Mouse (Mus musculus) activated CD4-positive, CD25-positive, alpha-beta regulatory T cell, adult 4 months (primary cell): ENCODE results near the gene Gtf3c6. TPM values are rescaled to one million over a fixed set of nuclear protein-coding genes. Genes with fewer than 3 reads are reported as not detected.
A peak's percentile ranks its signal among the peaks of the same experiment; 100 is the strongest.

ENCODE experiments used
- ATAC-seq: one replicate; pipeline ENCODE4 v1.8.0; 2017
- polyA plus RNA-seq, 2 experiments: library from polyadenylated mRNA; unstranded; fragments of 100-300 nt; shearing (Covaris generic); gene quantifications; one replicate each; pipeline ENCODE4 v1.2.1; 2017

The Gtf3c6 gene
- polyA plus RNA-seq: 100 to 1,000 TPM; 114 to 120 TPM

DNA sequence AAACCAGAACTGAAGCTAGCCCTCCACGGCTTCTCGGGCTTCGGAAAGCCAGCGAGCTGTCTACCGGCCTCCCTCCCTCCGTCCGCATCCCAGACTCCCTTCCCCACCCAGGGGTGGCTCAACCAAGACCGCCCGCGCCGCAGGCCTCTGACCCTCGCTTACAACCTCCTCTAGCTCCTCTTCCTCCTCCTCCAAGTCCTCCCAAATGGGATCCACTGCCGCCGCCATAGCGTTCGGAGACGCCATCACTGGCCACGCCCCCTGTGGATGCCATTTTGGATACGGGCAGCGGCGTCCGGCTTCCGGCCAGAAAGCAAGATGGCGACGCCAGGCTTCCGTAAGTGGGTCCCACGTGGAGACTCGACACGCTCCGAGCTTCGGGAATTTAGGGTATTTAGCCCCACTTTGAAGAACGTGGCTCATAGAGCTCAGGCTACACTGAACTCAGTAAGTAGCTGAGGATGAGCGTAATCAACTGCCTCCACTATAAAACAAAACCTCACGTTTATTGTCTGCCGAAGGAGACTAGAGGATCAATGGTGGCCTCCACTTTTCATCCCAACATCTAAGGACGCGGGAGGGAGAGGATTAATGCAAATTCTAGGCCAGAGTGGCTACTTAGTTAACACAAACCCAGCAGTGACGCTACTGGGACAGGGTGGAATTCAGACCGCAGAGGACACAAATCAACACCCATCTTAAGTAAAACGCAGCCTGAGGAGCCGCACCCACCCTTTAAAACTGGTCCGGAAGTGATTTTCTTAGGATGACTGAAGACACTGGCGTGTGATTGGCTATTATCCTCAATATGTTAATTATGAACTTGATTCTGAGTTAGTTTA lies at the start of gene Gtf3c6:
Gene Gtf3c6, minus strand, starts transcription at position 695 of the 842 bp plus-strand sequence.
- ATAC-seq: peak; percentile 79

DNA sequence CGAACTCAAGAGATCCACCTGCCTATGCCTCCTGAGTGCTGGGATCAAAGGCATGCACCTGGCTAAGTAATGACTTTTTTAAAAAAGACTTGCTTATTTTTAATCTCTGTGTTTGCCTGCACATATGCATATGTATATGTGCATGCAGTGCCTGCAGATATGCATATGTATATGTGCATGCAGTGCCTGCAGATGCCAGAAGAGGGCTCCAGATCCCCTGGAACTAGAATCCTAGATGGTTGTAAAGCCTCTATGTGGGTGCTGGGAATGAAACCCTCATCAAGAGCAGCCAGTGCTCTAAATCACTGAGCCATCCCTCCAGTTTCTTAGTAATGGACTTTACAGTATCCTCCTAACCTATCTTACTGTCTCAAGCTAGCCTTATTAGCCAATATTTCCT lies 48.1 kb upstream of the Gtf3c6 start:
- no peak for ATAC-seq

DNA sequence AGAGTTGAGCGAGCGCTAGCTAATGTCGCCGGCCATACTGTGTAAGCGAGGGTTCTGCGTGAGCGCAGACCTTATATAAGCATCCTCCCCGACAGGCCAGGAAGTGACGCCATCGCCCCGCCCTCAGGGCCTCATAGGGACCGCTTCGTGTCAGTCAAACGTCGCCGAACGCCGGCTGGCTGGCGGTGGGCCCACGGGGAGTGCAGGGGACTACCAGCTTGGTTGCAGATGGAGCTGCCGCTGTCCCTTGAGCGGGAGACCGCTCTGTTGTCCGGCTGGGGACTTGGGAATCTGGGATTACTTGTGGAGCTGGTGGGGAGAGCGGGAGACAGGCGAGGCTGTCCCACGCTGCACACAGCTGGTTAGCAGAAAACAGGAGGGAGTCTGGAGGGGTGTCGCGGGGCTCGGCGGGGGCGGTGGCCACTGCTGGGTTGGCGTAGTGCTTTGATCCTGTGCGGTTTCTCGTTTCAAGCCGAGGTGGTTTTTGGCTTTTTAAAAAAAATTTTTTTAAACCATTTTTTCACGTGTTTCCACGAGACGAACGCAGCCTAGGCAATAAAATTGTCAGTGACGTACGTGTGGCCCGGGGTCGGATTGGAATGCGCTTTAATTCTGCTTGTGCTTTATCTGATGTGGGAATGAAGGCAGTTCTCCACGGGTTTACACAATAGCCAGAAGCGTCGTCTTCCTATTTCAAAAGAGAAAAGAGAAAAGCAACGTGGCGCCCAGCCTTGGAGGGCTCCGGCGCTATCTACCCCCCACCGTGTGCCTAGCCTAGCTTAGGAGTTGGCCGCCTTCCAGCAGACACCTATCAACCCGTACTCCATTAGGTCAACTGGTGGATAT lies 44.5 kb upstream of the Gtf3c6 start, which contains the start of gene Amd1:
Gene Amd1, minus strand, starts transcription at position 47 of the 846 bp plus-strand sequence.
- ATAC-seq: peak; percentile 93

- peak; percentile 14 for ATAC-seq
These were observed 43.5 kb upstream of the Gtf3c6 start for GRCm38 (mm10) chr10:40301181-40302075.

DNA sequence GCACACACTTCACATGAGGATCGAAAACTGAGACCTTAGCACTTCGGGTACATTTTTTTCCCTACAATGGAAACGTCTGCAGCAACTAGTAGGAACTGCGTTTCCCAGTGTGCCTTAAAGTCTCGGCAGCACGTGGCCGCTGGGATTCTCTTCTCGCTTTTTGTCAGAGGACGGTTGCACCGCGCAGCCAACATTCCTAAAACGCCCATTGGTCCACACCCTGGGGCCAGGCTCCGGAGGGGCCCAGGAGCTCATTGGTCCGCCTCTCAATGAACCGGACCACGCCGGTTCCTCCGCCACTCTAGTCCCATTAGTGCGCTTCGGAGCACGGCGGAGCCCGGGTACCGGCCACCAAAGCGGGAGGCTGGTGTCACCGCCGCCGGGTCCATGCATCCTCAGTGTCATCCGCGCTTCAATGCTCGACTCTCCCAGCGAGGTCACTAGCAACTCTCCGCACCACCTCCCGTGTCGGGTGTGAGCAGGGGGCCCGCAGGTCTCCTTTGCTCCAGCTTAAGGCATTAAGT lies 42.8 kb upstream of the Gtf3c6 start:
- peak; percentile 11 for ATAC-seq

GRCm38 (mm10) chr10:40292640-40293039 lies 34.7 kb upstream of the Gtf3c6 start:
- ATAC-seq: no peak

DNA sequence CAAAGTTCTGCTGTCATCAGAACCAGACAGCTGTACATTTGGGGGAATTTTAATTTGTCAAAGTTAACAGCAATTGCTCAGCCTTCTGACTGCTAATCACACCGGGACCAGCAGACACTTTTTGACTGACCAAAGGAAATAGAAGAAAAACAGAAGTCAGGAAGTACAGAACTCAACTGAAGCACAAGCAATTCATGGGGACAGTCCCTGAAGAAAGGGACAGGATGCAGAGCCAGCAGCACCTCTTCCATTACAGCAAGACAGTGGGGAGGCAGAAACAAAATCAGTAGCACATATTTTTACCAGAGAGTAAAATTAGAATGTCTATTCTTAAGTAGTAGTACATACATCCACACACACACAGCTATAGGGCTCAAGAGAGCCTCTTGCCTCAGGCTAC lies 28.9 kb upstream of the Gtf3c6 start:
- peak; percentile 89 for ATAC-seq

- no peak for ATAC-seq
These were observed 27.7 kb upstream of the Gtf3c6 start for GRCm38 (mm10) chr10:40285571-40285970.

DNA sequence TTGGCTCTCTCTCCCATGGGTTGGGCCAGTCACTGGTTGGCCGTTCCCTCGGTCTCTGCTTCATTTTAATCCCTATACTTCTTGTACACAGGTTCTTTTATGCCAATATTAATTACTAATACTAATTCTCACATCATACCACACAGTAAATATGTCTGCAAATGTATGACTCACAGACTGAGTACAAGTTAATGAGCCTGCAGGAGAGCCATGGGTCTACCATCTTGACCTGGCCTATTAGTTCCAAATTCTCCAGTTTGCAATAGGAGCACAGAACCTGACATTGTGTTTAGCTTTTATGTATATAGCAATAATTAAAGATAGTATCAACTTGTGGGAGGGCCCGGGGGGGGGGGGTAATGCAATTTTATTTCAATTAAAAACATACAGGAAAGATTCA lies 27.1 kb upstream of the Gtf3c6 start:
- ATAC-seq: no peak

DNA sequence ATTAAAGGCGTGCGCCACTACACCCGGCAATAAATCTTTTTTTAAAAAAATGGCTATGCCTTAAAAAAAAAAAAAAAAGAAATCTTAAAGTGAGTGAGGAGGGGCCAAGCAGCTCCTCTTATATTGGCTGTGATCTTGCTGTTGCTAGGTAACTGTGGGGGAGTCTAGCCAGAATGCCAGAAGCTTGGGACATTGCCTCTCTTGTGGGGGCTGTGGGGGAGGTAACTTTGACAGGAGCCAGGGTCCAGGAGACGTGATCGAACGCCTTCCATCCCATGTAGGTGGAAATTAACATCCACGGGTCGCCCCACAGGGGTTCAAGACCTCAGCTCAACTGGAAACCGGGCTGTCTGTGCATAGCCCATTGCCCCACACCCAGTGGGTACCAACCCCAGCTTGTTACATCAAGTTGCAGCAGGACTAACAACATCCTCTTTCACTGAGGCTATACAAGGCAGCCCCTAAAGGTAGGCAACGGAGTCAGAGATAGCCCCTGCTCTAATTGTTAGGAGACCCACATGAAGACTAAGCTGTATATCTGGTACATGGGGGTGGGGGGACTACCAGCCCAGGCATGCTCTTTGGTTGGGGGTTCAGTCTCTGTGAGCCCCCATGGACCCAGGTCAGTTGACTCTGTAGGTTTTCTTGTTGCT lies 26.4 kb upstream of the Gtf3c6 start:
- ATAC-seq: no peak

GRCm38 (mm10) chr10:40283636-40284035 lies 25.7 kb upstream of the Gtf3c6 start:
- no peak for ATAC-seq

GRCm38 (mm10) chr10:40281565-40281964 lies 23.7 kb upstream of the Gtf3c6 start:
- no peak for ATAC-seq

- ATAC-seq: no peak
These were observed 20.4 kb upstream of the Gtf3c6 start for GRCm38 (mm10) chr10:40278317-40278716.

DNA sequence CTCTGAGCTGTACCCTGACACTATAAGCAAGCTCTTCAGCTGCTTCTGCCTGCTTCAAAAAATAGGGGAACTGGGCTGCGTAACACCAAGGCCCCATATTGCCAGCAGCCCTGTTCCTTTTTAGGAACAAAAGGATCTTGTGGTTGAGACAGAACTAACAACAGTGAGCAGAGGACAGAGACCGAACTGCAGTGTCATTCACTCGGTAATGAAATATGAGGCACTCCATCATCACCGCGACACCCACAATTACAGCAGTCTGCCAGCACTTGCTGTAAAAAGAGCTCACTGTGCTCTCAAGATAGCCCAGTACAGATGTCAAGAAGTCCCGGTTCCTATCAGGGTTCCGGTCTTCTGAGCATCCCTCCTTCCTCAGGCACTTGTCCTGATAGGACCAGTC lies 18.1 kb upstream of the Gtf3c6 start:
- no peak for ATAC-seq

DNA sequence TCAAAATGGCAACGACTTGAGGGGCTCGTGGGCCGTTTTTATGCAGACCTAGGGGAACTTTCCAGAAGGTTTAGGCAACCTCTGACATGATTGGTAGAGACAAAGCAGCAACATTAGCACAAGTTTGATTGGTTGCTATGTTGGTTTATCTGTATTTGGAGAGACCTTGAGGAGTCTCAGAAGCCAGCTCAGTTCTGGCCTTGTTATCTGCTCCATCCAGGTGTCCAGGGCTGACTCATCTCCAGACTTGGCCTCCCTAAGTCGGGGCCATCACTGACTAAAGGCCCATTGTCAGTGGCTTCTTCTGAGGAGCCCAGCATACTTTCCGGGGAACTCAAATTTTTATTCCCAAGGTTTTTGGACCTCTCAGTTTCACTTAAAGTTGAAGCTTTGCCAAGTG lies 16.0 kb upstream of the Gtf3c6 start:
- ATAC-seq: no peak

DNA sequence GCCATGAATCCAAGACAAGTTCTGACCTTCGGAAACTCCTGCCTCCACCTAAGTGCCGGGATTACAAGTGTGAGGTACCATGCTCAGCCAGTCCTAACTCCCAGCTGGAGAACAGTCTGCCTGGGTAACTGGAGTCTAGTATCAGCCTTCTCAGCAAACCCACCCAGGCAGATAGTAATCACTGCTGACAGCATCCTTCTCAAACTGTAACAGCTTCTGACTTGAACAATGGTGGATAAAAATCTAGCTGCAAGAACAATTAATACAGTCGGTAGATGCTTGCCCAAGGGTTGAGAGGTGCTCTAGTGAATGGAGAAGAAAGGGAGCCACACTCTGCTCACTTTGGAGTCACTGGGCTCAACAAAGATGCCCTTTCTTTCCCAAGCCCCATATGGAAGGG lies 13.3 kb upstream of the Gtf3c6 start:
- no peak for ATAC-seq

DNA sequence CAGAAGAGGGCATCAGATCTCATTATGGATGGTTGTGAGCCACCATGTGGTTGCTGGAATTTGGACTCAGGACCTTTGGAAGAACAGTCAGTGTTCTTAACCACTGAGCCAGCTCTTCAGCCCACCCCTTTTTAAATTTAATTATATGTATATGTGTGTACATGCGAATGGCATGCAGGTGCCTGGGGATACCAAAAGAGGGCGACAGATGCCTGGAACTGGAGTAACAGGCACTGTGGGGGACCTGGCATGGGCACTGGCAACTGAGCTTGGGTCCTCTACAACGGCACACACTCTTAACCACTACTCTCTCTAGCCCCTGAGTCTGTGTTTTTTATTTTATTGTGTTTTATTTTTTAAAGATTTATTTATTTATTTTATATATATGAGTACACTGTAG lies 7.0 kb upstream of the Gtf3c6 start:
- no peak for ATAC-seq

DNA sequence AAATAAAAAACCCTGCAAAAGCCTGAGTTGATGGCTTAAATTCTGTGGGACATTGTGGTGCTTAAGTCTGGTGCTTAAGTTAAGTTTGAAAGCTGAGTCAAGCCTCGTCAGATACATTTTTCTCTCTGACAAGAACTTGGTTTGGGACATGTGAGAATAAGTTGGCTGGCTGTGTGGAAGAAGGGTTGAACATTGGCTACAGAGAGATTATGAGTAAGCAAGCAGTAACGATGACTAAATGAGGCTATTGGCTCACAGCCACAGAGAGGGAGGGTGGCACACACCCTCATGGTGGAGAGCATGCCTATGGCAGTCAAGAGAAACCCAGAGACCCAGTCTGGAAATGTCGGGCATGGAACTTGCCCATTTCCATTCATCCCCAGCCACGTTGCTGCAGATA lies 5.8 kb upstream of the Gtf3c6 start:
- ATAC-seq: no peak

GRCm38 (mm10) chr10:40262200-40262599 lies 4.3 kb upstream of the Gtf3c6 start:
- no peak for ATAC-seq

- no peak for ATAC-seq
These were observed 2.4 kb upstream of the Gtf3c6 start for GRCm38 (mm10) chr10:40260305-40260704.

DNA sequence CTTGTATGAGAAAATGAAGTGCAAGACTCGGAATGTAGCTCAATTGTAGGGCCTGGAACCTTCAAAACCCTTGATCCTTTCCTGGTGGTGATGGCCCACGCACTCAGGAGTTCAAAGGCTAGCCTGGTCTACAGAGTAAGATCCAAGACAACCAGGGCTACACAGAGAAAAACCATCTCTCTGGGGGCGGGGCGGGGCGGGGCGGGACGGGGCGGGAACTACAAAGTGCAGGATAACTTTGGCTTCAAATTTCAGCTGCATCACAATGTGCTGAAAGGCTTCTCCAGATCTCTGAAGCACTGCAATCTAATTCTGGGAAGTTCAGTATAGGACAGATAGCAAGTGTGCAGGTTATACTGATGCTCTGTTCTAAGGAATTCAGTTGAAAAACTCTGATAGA lies 1.6 kb upstream of the Gtf3c6 start:
- ATAC-seq: no peak

DNA sequence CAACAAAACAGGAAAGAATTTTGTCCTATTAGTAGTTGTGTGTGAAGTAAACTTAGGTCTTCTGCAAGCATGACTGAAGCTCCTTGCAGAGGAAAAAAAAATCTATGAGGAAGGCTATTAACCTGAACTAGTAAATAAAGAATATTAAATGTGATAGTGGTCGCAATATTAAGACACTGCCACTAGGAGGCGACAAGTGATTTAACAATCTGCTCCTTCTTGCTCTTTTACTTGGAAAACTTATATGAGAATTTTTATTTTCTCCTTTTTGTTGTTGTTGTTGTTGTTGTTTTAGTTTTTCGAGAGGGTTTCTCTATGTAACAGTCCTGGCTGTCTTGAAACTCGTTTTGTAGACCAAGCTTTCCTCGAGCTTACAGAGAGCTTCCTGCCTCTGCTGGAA lies 1.1 kb upstream of the Gtf3c6 start:
- ATAC-seq: no peak
